Mouse (Mus musculus): ENCODE measurements around the gene Dio3. TPM values are rescaled to one million over a fixed set of nuclear protein-coding genes. Genes with fewer than 3 reads are reported as not detected.
A peak's percentile ranks its signal among the peaks of the same experiment; 100 is the strongest.

The Dio3 gene
- 1.5 and 1.8 TPM in 2 replicates for polyA plus RNA-seq (2015; fragmentation: Nextera tagmentation; extraction: Ambion mirVana)

- Histone ChIP-seq H3K9me3 (replicated peaks; ENCODE audit: control insufficient read depth, low read length) (no peaks in the 10 kb centered on the region), H3K4me1 (ENCODE audit: control insufficient read depth, insufficient read depth, low read length) (peaks cover 15% of the 10 kb centered on the region), H3K4me2 (ENCODE audit: low read depth, low read length) (peak within 1 kb of the TSS; percentile 68), H3K27ac (ENCODE audit: low read length) (no peak within 1 kb of the TSS), H3K4me3 (replicated peaks; ENCODE audit: low read length) (peak within 1 kb of the TSS; percentile 53), H3K36me3 (ENCODE audit: control insufficient read depth, insufficient read depth, low read length) (no peaks in the 10 kb centered on the region), H3K9ac (ENCODE audit: low read length) (peak within 1 kb of the TSS; percentile 65), H3K27me3 (ENCODE audit: control insufficient read depth, insufficient read depth, low read length) (peaks cover 84% of the 10 kb centered on the region)
- ATAC-seq (ENCODE audit: insufficient read depth, low FRiP score): peak; percentile 27
- under 1% methylated on average over 30 of the region's 34 CpGs for WGBS
Measured at GRCm38 (mm10) chr12:110278853-110279252, at the start of gene Dio3. TSS of gene Dio3 (plus strand) at chr12:110279068.

GRCm38 (mm10) chr12:110230296-110230695 is 48.6 kb upstream of the Dio3 start:
- H3K27ac ChIP-seq (ENCODE audit: low read length): no peak overlapping the region
- no peak overlapping the region for H3K9ac ChIP-seq (ENCODE audit: low read length)
- no peak for ATAC-seq (ENCODE audit: insufficient read depth, low FRiP score)
- no peak overlapping the region for H3K4me3 ChIP-seq (replicated peaks; ENCODE audit: low read length)
- no peaks in the 10 kb centered on the region for H3K27me3 ChIP-seq (ENCODE audit: control insufficient read depth, insufficient read depth, low read length)
- WGBS: 67% methylated on average over 7 of the region's 7 CpGs
- H3K4me1 ChIP-seq (ENCODE audit: control insufficient read depth, insufficient read depth, low read length): no peaks in the 10 kb centered on the region
- H3K4me2 ChIP-seq (ENCODE audit: low read depth, low read length): no peak overlapping the region
- H3K36me3 ChIP-seq (ENCODE audit: control insufficient read depth, insufficient read depth, low read length): no peaks in the 10 kb centered on the region
- H3K9me3 ChIP-seq (replicated peaks; ENCODE audit: control insufficient read depth, low read length): no peaks in the 10 kb centered on the region

- 75% methylated on average over 8 of the region's 8 CpGs for WGBS
- Histone ChIP-seq H3K4me1 (ENCODE audit: control insufficient read depth, insufficient read depth, low read length) (no peaks in the 10 kb centered on the region), H3K9me3 (replicated peaks; ENCODE audit: control insufficient read depth, low read length) (no peaks in the 10 kb centered on the region), H3K27ac (ENCODE audit: low read length) (no peak overlapping the region), H3K9ac (ENCODE audit: low read length) (no peak overlapping the region), H3K36me3 (ENCODE audit: control insufficient read depth, insufficient read depth, low read length) (no peaks in the 10 kb centered on the region), H3K4me3 (replicated peaks; ENCODE audit: low read length) (no peak overlapping the region), H3K27me3 (ENCODE audit: control insufficient read depth, insufficient read depth, low read length) (no peaks in the 10 kb centered on the region), H3K4me2 (ENCODE audit: low read depth, low read length) (no peak overlapping the region)
- no peak for ATAC-seq (ENCODE audit: insufficient read depth, low FRiP score)
Measured at GRCm38 (mm10) chr12:110230767-110231166, 48.1 kb upstream of the Dio3 start.

GRCm38 (mm10) chr12:110231709-110232600 is 46.9 kb upstream of the Dio3 start:
- H3K27ac ChIP-seq (ENCODE audit: low read length): no peak overlapping the region
- no peaks in the 10 kb centered on the region for H3K36me3 ChIP-seq (ENCODE audit: control insufficient read depth, insufficient read depth, low read length)
- ATAC-seq (ENCODE audit: insufficient read depth, low FRiP score): no peak

GRCm38 (mm10) chr12:110235908-110236307 is 43.0 kb upstream of the Dio3 start:
- Histone ChIP-seq H3K9me3 (replicated peaks; ENCODE audit: control insufficient read depth, low read length) (no peaks in the 10 kb centered on the region), H3K4me3 (replicated peaks; ENCODE audit: low read length) (no peak overlapping the region), H3K4me1 (ENCODE audit: control insufficient read depth, insufficient read depth, low read length) (no peaks in the 10 kb centered on the region), H3K9ac (ENCODE audit: low read length) (no peak overlapping the region), H3K27me3 (ENCODE audit: control insufficient read depth, insufficient read depth, low read length) (no peaks in the 10 kb centered on the region), H3K27ac (ENCODE audit: low read length) (no peak overlapping the region), H3K36me3 (ENCODE audit: control insufficient read depth, insufficient read depth, low read length) (no peaks in the 10 kb centered on the region), H3K4me2 (ENCODE audit: low read depth, low read length) (no peak overlapping the region)
- ATAC-seq (ENCODE audit: insufficient read depth, low FRiP score): no peak
- WGBS: 93% methylated on average over 4 of the region's 4 CpGs

More at GRCm38 (mm10) chr12:110231709-110232600, 46.9 kb upstream of the Dio3 start:
- H3K27me3 ChIP-seq (ENCODE audit: control insufficient read depth, insufficient read depth, low read length): no peaks in the 10 kb centered on the region
- H3K9me3 ChIP-seq (replicated peaks; ENCODE audit: control insufficient read depth, low read length): no peaks in the 10 kb centered on the region
- H3K4me2 ChIP-seq (ENCODE audit: low read depth, low read length): no peak overlapping the region
- 69% methylated on average over 13 of the region's 13 CpGs for WGBS
- no peaks in the 10 kb centered on the region for H3K4me1 ChIP-seq (ENCODE audit: control insufficient read depth, insufficient read depth, low read length)
- no peak overlapping the region for H3K4me3 ChIP-seq (replicated peaks; ENCODE audit: low read length)
- no peak overlapping the region for H3K9ac ChIP-seq (ENCODE audit: low read length)

GRCm38 (mm10) chr12:110237046-110237445 is 41.8 kb upstream of the Dio3 start:
- no peak overlapping the region for H3K9ac ChIP-seq (ENCODE audit: low read length)
- H3K27me3 ChIP-seq (ENCODE audit: control insufficient read depth, insufficient read depth, low read length): no peaks in the 10 kb centered on the region
- no peak overlapping the region for H3K4me2 ChIP-seq (ENCODE audit: low read depth, low read length)
- no peak overlapping the region for H3K27ac ChIP-seq (ENCODE audit: low read length)
- no peak overlapping the region for H3K4me3 ChIP-seq (replicated peaks; ENCODE audit: low read length)
- WGBS: 78% methylated on average over 7 of the region's 7 CpGs
- no peak for ATAC-seq (ENCODE audit: insufficient read depth, low FRiP score)
- H3K4me1 ChIP-seq (ENCODE audit: control insufficient read depth, insufficient read depth, low read length): no peaks in the 10 kb centered on the region
- H3K36me3 ChIP-seq (ENCODE audit: control insufficient read depth, insufficient read depth, low read length): no peaks in the 10 kb centered on the region
- no peaks in the 10 kb centered on the region for H3K9me3 ChIP-seq (replicated peaks; ENCODE audit: control insufficient read depth, low read length)

GRCm38 (mm10) chr12:110239358-110239757 is 39.5 kb upstream of the Dio3 start:
- no peaks in the 10 kb centered on the region for H3K27me3 ChIP-seq (ENCODE audit: control insufficient read depth, insufficient read depth, low read length)
- H3K4me3 ChIP-seq (replicated peaks; ENCODE audit: low read length): no peak overlapping the region
- no peaks in the 10 kb centered on the region for H3K36me3 ChIP-seq (ENCODE audit: control insufficient read depth, insufficient read depth, low read length)
- no peak for ATAC-seq (ENCODE audit: insufficient read depth, low FRiP score)
- H3K9me3 ChIP-seq (replicated peaks; ENCODE audit: control insufficient read depth, low read length): no peaks in the 10 kb centered on the region
- no peaks in the 10 kb centered on the region for H3K4me1 ChIP-seq (ENCODE audit: control insufficient read depth, insufficient read depth, low read length)
- H3K4me2 ChIP-seq (ENCODE audit: low read depth, low read length): no peak overlapping the region
- no peak overlapping the region for H3K9ac ChIP-seq (ENCODE audit: low read length)
- 82% methylated on average over 5 of the region's 5 CpGs for WGBS
- no peak overlapping the region for H3K27ac ChIP-seq (ENCODE audit: low read length)

- Histone ChIP-seq H3K4me1 (ENCODE audit: control insufficient read depth, insufficient read depth, low read length) (no peaks in the 10 kb centered on the region), H3K27ac (ENCODE audit: low read length) (no peak overlapping the region), H3K27me3 (ENCODE audit: control insufficient read depth, insufficient read depth, low read length) (no peaks in the 10 kb centered on the region), H3K36me3 (ENCODE audit: control insufficient read depth, insufficient read depth, low read length) (no peaks in the 10 kb centered on the region), H3K4me3 (replicated peaks; ENCODE audit: low read length) (no peak overlapping the region), H3K9me3 (replicated peaks; ENCODE audit: control insufficient read depth, low read length) (no peaks in the 10 kb centered on the region), H3K4me2 (ENCODE audit: low read depth, low read length) (no peak overlapping the region), H3K9ac (ENCODE audit: low read length) (no peak overlapping the region)
- WGBS: 87% methylated on average over 6 of the region's 6 CpGs
- no peak for ATAC-seq (ENCODE audit: insufficient read depth, low FRiP score)
Measured at GRCm38 (mm10) chr12:110244581-110244980, 34.3 kb upstream of the Dio3 start.

- H3K4me2 ChIP-seq (ENCODE audit: low read depth, low read length): no peak overlapping the region
- no peaks in the 10 kb centered on the region for H3K27me3 ChIP-seq (ENCODE audit: control insufficient read depth, insufficient read depth, low read length)
- H3K9me3 ChIP-seq (replicated peaks; ENCODE audit: control insufficient read depth, low read length): no peaks in the 10 kb centered on the region
- 86% methylated on average over 4 of the region's 4 CpGs for WGBS
- no peak for ATAC-seq (ENCODE audit: insufficient read depth, low FRiP score)
- H3K4me3 ChIP-seq (replicated peaks; ENCODE audit: low read length): no peak overlapping the region
- no peak overlapping the region for H3K27ac ChIP-seq (ENCODE audit: low read length)
- H3K9ac ChIP-seq (ENCODE audit: low read length): no peak overlapping the region
- no peaks in the 10 kb centered on the region for H3K4me1 ChIP-seq (ENCODE audit: control insufficient read depth, insufficient read depth, low read length)
- no peaks in the 10 kb centered on the region for H3K36me3 ChIP-seq (ENCODE audit: control insufficient read depth, insufficient read depth, low read length)
Measured at GRCm38 (mm10) chr12:110245461-110245860, 33.4 kb upstream of the Dio3 start.
